Mouse (Mus musculus) adrenal gland, postnatal 10 days (tissue): ENCODE data around the gene Colgalt2. TPM values are rescaled to one million over a fixed set of nuclear protein-coding genes. Genes with fewer than 3 reads are reported as not detected.

Experiments used
- DNase-seq: peaks from one replicate; pipeline ENCODE4 v3.0.0; 2021; ENCODE audit warnings: mixed read lengths
- total RNA-seq, 2 experiments: library from RNA; stranded (reverse); gene quantifications; 2 replicates each; pipeline ENCODE4 v1.2.3; 2021

The Colgalt2 gene
- total RNA-seq, 2 experiments from 2014 or later, result 2.6 to 3.2 TPM

DNA sequence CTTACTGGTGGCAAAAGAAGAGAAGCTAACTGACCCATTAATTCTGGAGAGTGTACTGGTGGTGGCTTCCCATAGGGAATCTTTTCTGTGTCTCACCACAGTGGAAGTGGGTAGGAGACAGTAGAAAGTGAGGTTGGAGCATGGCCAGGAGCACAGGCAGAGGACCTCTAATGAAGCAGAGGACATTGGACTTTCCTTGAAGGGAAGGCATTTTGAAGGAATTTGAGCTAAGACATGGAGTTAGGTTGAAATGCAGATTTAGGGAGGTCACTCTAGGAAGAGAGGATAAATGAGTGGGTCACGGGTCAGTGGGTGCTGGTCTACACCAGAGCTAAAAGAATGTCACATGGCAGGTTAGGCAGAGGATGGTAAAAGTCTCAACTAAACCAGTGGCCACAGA lies 91.2 kb downstream of the Colgalt2 start:
- no peak for DNase-seq

DNA sequence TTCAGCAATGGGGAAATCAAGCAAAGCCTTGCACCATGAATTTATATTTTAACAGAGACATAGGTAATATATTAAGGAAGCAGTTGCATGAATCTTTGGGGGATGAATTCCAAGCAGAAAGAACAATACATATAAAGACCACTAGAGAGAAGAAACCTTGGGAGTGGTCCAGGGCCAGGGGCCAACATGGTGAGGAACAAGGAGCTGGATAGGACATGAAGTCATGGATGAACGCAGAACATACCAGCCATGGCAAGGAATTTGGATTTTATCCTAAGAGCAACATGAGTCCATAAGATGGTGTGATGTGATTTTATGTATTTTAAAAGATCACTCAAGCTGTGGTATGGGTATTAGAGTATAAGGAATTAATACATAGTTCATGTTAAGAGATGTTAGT lies 92.6 kb downstream of the Colgalt2 start:
- no peak for DNase-seq

GRCm38 (mm10) chr1:152496831-152497230 lies 97.2 kb downstream of the Colgalt2 start:
- no peak for DNase-seq

- peak; percentile 32 for DNase-seq
These were observed 98.0 kb downstream of the Colgalt2 start for GRCm38 (mm10) chr1:152497581-152497980.

DNA sequence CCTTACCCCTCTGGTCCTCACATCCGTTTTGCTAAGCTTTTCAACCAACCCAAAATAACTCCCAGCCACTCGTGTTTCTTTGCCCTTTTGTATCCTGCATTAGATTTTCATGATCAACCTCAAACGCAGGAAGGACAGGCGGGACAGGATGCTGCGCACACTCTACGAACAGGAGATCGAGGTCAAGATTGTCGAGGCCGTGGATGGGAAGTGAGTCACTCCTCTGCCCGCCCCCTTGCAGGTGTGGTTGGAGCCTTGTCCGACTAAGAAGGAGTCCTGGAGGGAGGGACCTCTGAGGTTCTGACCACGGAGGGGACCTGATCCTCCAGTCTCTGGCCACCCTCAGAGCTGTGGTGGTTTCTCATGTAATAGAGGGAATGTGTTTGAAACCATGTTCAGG lies 100.2 kb downstream of the Colgalt2 start:
- no peak for DNase-seq

DNA sequence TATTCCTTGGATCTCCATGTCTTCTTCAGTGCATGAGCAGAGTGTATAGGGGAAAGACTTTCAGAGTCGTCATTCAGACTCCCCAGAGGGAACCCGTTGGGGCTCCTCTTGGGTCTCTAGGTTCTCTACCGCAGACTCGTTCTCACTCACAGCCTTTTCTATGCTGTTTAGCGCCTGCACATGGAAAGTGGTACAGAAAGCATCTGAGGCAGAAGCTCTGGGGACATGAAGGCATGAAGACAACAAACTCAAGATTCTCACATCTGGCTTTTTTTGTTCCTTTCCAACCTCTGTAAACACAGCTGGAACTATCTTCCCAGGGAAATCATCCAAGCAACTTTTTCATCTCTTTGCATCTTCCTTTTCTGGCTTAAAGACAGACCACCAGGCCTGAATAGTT lies 106.5 kb downstream of the Colgalt2 start:
- DNase-seq, result no peak

- no peak for DNase-seq
These were observed 107.1 kb downstream of the Colgalt2 start for GRCm38 (mm10) chr1:152506726-152507125.

GRCm38 (mm10) chr1:152508481-152509220 lies 109.0 kb downstream of the Colgalt2 start:
- no peak for DNase-seq

DNA sequence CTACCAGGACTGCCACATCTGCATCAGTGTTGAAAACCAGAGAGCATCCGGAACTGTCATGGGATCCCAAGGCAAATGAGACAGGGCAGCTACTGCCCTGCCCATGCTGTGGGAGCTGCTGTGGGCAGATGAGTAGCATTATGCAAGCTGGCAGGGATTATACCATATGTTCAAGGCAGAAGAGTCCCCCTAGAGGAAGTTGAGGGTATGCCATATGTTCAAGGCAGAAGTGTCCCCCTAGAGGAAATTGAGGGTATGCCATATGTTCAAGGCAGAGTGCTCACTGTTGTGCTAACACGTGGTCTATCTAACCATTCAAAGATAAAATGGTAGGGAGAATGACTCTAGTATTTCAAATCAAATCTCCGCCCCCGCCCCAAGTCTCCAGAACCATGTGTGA lies 111.6 kb downstream of the Colgalt2 start:
- peak; percentile 15 for DNase-seq

DNA sequence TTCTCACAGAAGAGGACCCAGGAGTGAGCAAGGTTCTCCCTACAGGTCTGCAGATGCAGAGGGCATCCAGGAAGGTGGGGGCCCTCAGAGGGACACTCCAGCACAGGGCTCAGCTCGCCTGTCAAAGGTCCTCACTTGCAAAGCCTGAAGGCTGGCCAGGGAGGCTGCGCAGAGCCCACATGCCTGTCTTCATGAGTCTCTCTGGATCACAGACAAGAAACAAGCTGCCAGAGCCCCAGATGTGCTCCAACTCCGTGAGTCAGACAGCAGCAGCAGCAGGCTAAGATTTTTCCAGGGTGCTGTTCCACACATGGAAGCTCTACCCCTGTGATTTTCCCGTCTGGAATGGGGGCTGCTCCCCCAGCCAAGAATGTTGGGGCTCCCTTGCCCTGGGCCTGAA lies 114.6 kb downstream of the Colgalt2 start:
- no peak for DNase-seq

DNA sequence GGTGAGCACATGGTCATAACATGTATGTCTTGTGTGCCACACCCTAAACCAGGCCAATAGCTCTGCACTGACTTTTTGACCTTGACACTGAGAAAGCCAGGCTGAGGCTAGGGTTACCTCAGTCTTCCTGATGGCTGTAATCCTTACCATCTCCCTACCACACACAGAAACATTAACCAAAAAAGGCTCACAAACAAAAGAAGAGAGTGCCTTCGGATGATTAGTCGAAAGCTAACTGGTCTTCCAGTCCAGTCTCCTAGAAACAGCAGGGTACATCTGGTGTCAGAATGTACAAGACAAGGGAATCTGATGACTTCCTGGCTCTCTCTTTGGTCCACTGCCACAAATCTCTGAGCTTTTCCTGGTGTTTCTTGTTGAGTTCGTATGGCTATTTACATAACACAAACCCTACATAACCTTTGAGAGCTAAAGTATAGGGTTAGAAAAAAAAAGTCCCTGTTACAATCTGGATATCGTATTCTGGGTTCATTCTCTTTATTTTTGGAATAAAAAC lies 117.5 kb downstream of the Colgalt2 start:
- DNase-seq, result no peak

GRCm38 (mm10) chr1:152518971-152519370 lies 119.3 kb downstream of the Colgalt2 start:
- no peak for DNase-seq

- peak; percentile 75 for DNase-seq
These were observed 121.4 kb downstream of the Colgalt2 start for GRCm38 (mm10) chr1:152520798-152521575.

GRCm38 (mm10) chr1:152522226-152522625 lies 122.6 kb downstream of the Colgalt2 start:
- no peak for DNase-seq

DNA sequence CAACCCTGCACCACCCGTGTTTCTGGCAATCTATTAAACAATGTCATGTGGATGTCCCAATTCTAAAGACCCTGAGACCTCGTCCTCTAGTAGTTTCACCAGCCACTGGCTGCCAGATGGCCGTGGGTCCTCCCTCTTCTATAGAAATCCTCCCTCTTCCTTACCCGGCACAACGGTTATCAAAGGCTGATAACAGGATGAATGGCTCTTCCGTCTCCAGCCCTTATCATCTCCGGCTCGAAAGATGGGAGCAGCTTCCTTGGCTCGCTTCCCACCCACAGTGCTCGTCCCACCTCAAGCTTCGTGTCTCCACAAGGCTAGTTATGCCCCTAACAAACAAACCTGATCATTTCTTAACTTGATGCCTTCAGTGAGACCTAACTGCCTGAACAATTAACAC lies 123.7 kb downstream of the Colgalt2 start:
- DNase-seq, result no peak

GRCm38 (mm10) chr1:152524098-152524892 lies 124.7 kb downstream of the Colgalt2 start:
- no peak for DNase-seq

DNA sequence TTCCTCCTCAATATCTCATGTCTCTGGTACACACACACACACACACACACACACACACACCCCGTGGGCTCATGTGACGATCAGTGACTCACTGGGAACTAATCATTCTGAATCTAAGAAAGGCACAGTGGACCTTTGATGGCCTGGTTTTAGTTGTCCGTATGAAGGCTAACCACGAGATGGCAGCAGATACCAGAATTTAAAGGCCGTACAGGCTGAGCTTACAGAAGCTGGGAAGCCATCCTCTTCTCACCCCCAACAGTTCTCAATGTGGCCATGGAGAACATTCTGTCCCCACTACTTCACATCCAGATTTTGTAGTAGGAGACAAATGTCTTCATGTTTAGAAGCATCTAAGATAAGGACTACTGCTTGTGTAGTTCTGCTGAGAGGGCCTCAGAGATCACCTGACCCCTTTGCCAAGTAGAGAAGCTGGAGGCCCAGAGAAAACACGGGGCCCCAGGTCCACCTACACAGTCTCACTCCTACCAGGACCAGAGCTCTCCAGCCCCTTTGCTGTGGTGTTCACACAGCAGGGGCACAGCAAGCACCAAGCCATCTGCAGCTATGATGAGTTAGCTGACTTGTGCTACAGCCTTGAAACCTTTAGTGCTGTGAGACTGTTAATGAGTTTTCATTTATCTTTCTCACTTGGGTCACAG lies 125.5 kb downstream of the Colgalt2 start:
- DNase-seq, result peak; percentile 83

GRCm38 (mm10) chr1:152526154-152526553 lies 126.5 kb downstream of the Colgalt2 start:
- DNase-seq, result no peak

- DNase-seq, result no peak
These were observed 128.6 kb downstream of the Colgalt2 start for GRCm38 (mm10) chr1:152528214-152528613.

- DNase-seq, result no peak
These were observed 129.1 kb downstream of the Colgalt2 start for GRCm38 (mm10) chr1:152528778-152529177.

- DNase-seq, result peak; percentile 38
These were observed 131.9 kb downstream of the Colgalt2 start for GRCm38 (mm10) chr1:152531498-152531897.

GRCm38 (mm10) chr1:152534531-152534930 lies 134.9 kb downstream of the Colgalt2 start:
- no peak for DNase-seq
